Mouse (Mus musculus) adrenal gland, postnatal 4 days (tissue): ENCODE data around the gene Fam171a1. TPM values are rescaled to one million over a fixed set of nuclear protein-coding genes. Genes with fewer than 3 reads are reported as not detected.

Experiments
- DNase-seq, 2 experiments: peaks; one replicate each; pipeline ENCODE4 v3.0.0; 2021 to 2022; ENCODE audit warnings: low spot score in 2 of 2, mixed read lengths in 2 of 2
- microRNA-seq: library from miRNA; unstranded; fragments of <30 nt; microRNA quantifications from one replicate; pipeline ENCODE4 v1.2.0, GENCODE M21; 2021
- total RNA-seq, 2 experiments: library from RNA; stranded (reverse); gene quantifications; 2 replicates each; pipeline ENCODE4 v1.2.3; 2021

Gene Fam171a1
- total RNA-seq, 2 experiments from 2014 or later = 46.7 to 50.3 TPM

DNA sequence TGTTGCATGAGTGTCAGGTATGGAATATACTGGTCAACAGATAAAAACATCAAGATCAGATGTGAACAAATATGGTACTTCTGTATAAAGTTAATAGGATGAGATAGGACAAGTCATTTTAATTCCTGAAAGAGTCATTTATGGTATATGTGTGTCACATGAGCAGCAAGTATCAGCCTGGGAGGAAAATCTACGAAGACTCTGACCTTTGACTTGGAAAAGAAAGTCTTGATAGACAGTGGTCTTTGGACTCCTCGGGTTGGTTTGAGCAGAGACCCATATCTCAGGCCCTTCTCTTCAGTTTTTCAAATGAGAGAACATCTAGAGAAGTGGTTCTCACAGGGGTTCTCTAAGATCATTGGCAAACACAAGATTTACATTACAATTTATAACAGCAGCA lies 137.3 kb downstream of the Fam171a1 start:
- no peak for DNase-seq

DNA sequence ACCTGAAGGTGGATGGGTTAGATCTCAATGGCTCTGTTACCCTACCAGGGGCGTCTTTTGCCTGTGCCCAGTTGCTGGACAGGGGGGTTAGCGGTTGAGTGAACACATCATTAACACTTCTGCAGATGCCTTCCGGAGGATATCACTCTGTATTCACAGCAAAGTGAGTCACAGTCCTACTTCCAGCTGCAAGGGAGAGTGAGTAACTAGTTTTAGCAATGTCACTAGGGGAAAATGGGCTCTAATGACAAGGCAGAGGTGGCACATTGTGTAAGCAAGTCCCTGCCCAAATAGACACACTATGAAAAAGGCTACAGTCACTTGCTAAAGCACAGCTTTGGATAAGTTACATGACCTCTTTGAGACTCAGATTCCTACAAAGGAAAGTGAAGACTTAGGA lies 152.4 kb downstream of the Fam171a1 start:
- DNase-seq = no peak

DNA sequence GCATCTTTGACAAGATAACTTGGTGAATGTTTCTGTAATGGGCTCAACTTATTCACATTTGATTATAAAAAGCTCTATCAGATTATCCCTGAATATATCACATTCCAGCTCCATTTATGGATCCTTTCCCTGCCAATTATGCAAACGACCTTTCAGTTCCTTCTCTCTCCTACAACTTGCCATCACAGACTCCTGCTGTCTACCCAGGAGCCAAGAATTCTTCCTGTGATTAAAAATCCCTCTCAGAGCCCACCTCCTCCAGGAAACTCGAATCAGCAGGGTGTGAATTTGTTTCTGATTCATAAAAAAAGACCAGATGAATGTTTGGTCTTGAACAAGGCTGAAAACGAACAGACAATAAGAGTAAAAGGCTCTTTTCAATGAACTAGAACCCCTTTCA lies 153.9 kb downstream of the Fam171a1 start:
- no peak for DNase-seq

DNA sequence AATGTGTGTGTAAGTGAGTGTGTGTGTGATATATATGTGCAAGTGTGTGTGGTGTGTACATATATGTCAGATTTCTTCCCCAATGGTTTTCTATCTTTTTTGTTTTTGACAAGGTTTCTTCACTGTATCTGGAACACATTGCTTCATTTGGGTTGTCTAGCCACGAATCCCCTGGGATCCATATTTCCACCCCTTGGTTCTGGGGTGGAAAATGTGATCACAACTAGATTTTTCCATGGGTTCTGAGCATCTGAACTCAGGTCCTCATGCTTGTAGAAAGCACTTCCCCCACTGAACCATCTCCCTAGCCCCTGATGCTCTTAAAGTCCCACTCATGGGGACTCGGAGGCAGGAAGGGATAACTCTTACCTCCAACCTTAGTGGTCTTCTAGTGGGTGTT lies 159.3 kb downstream of the Fam171a1 start:
- no peak for DNase-seq

DNA sequence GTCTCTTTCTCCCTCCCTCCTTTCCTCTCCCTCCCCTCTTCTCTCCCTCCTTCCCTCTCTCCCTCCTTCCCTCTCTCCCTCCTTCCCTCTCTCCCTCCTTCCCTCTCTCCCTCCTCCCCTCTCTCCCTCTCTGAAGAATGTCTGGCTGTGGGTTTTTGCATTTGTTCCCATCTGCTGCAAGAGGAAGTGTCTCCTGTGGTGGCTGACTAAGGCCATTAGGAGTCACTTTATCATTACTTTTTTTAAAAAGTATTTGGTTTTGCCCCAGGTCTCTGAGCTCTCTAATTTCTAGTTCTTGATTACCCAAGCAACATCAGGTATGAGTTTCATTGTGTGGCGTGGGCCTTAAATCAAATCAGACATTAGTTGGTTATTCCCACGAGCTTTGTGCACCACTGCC lies 162.1 kb downstream of the Fam171a1 start:
- no peak for DNase-seq

Small RNA genes lying within 50 kb of the gene (microRNA-seq; reads per million reads assigned to microRNA genes)
- not detected for gene Gm27306

Other genes starting within 250 kb of the Fam171a1 start
- 10 to 100 TPM; 66.8 to 72.4 TPM for gene Nmt2, start 170.0 kb downstream of the Fam171a1 start, total RNA-seq
- 10 to 100 TPM; 10.8 to 10.9 TPM for gene Rpp38, start 218.4 kb downstream of the Fam171a1 start, total RNA-seq
- not detected for gene Acbd7, start 221.9 kb downstream of the Fam171a1 start, total RNA-seq